Mouse (Mus musculus): ENCODE data around the gene Apoc4.
"Not testable (repeated sequence)": the region's sequence is repeated elsewhere in the genome, so short reads cannot be mapped to it uniquely, and the experiment has no call there.

Apoc4 gene

DNA sequence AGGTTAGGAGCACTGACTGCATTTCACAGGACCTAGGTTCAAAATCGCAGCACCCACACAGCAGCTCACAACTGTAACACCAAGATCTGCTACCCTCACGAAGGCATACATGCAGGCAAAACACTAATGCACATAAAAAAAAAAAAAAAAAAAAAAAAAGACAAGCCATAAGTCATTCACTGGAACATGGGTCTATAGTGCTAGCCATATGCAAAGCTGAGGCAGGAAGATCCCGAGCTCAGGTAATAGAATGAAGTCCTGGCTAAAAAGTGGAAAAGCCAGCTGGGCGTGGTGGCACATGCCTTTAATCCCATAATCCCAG lies 18.5 kb upstream of the Apoc4 start:
- DNase-seq (ENCODE audit: extremely low spot score, low read depth, low spot score), result no peak

GRCm38 (mm10) chr7:19698907-19699826 lies 17.9 kb upstream of the Apoc4 start, which contains the start of gene Apoe:
Gene Apoe, minus strand, starts transcription at chr7:19699188.
- DNase-seq (ENCODE audit: extremely low spot score, low read depth, low spot score), result no peak

DNA sequence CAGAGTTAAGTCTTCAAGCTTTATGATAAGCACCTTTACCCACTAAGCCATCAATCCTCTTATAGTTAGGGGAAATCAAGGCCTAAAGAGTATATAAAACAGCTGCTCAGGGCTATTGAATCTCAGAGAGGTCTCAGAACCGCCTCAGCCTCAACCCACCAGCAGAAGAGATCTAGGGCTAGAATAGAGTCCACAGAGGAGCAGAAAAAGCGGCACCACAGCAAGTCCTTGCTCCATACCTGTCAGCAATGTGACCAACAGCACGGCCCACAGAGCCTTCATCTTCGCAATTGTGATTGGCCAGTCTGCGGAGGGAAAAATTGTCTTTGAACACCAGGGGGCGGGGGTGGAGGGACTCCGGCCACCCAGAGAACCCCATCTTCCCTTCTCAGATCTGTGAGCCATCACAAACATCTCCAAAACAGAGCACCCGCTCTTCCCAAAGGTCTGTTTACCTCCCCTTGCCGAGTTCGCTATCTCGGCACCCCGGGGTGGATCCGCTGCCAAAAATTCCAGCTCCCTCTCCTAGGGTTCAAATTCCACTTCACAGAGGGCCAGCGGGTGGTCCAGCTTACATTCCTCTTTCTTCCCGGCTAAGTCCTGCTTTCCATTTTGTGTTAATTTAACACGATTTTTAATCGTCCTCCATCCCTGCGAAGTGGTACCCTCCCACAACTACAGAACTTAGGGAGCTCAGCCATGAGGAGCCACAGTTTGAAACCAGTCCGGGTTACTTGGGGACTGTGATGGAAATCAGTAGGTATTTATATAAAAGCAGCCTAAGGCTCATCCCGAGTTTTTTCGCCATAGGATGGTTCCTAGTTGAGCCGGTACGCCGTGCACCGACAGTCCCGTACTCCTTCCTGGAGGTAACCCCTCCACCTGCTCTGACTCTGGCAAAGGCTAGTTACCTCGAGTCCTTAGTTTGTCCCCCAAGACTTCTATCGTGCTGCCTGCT lies 16.9 kb upstream of the Apoc4 start:
- DNase-seq (ENCODE audit: extremely low spot score, low read depth, low spot score), result no peak

DNA sequence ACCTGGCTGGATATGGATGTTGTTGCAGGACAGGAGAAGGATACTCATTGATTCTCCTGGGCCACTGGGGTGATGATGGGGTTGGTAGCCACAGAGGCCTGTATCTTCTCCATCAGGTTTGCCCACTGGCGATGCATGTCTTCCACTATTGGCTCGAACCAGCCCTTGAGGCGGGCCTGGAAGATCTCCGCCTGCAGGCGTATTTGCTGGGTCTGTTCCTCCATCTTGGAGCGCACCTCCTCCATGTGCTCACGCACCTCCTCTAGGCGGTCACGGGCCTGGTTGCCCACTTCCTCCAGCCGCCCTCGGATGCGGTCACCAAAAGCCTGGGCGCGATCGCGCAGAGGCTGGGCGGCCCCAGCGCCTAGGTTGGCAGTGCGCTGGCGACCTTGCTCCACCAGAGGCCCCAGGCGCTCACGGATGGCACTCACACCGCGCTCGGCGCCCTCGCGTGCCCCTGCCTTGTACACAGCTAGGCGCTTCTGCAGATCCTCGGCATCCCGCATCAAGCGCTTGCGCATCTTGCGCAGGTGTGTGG lies 15.1 kb upstream of the Apoc4 start:
- DNase-seq (ENCODE audit: extremely low spot score, low read depth, low spot score), result no peak

DNA sequence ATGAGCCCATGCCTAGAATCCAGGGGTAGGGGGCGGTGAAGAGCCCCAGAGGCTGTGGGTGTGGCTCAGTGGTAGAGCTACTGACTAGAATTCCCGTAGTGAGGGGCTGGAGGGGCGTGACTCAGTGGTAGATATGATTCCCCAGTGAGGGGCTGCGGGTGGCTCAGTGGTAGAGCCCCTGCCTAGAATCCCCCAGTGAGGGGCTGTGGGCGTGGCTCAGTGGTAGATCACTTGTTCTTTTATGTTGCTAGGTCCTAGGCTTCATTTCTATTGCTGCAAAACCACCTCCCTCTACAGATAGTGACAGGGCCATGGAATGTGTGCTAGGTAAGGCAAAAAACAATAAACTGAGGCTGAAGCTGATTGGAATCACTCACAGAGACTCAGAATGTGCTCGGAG lies 14.6 kb upstream of the Apoc4 start:
- DNase-seq (ENCODE audit: extremely low spot score, low read depth, low spot score), result no peak

GRCm38 (mm10) chr7:19695213-19695594 lies 13.9 kb upstream of the Apoc4 start:
- no peak for DNase-seq (ENCODE audit: extremely low spot score, low read depth, low spot score)

GRCm38 (mm10) chr7:19694336-19695212 lies 13.3 kb upstream of the Apoc4 start:
- no peak for DNase-seq (ENCODE audit: extremely low spot score, low read depth, low spot score)

GRCm38 (mm10) chr7:19693421-19693820 lies 12.1 kb upstream of the Apoc4 start:
- DNase-seq (ENCODE audit: extremely low spot score, low read depth, low spot score), result no peak

GRCm38 (mm10) chr7:19691873-19692865 lies 10.9 kb upstream of the Apoc4 start, which contains the start of gene Apoc1:
Gene Apoc1, minus strand, starts transcription at chr7:19692660.
- no peak for DNase-seq (ENCODE audit: extremely low spot score, low read depth, low spot score)

- DNase-seq (ENCODE audit: extremely low spot score, low read depth, low spot score), result no peak
These were observed 10.2 kb upstream of the Apoc4 start for GRCm38 (mm10) chr7:19691434-19691833.

DNA sequence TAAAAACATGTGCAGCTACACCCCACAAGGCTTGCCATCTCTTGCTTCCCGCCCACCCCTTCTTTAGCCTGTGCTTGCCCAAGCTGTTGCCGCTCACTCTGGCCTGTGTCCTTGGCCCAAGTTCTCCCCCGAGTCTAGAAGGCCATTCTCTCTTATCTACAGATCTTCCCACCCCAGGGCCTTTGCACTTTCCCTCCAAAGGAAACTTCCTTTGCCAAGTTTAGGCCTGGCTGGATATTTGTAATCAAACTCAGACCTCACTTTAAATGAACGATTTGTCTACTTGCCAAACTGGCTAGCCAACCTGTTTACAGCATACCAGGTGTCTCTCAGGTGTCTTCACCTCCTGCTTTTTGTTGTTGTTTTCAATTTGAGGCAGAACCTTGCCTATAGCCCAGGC lies 9.6 kb upstream of the Apoc4 start:
- no peak for DNase-seq (ENCODE audit: extremely low spot score, low read depth, low spot score)

- no peak for DNase-seq (ENCODE audit: extremely low spot score, low read depth, low spot score)
These were observed 7.3 kb upstream of the Apoc4 start for GRCm38 (mm10) chr7:19688611-19689010.

GRCm38 (mm10) chr7:19688101-19688500 lies 6.8 kb upstream of the Apoc4 start:
- no peak for DNase-seq (ENCODE audit: extremely low spot score, low read depth, low spot score)

- DNase-seq (ENCODE audit: extremely low spot score, low read depth, low spot score), result not testable (repeated sequence)
These were observed 5.8 kb upstream of the Apoc4 start for GRCm38 (mm10) chr7:19686927-19687583.

DNA sequence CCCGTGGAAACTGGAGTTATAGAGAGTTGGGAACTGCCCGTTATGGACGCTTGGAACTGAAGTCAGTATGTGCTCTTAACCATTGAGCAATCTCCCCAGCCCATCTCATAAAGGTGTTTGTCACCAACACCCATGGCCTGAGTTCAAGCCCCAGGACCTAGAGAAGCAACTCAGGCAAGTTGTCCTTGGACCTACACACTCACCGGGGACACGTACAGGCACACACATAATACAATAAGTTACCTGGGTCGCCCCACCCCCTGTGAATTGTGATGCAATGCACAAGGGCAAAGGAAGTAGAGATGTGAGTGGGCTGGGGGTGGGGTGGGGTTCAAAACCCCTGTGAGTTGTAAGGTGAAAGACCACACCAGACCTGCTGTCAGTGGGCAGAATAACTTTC lies 5.2 kb upstream of the Apoc4 start:
- no peak for DNase-seq (ENCODE audit: extremely low spot score, low read depth, low spot score)

- DNase-seq (ENCODE audit: extremely low spot score, low read depth, low spot score), result no peak
These were observed 4.1 kb upstream of the Apoc4 start for GRCm38 (mm10) chr7:19685374-19685773.

DNA sequence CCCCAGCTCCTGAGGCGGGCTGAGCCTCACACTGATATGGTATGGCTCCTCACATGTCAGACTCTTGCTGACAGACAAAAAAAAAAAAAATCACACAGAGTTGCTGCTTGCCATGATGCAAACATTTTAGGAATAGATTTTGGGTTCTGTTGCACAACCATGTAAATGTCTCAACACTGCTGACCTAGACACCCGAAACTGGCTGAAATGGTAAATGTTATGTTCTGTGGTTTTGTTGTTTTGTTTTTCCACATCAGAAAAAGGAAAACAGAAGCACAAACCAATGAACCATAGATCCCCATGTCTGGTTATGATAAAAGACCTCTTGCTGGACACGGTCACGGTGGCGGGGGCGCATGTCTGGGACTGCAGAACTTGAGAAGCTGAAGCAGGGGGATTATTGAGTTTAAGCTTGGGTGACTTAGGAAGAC lies 2.5 kb upstream of the Apoc4 start:
- no peak for DNase-seq (ENCODE audit: extremely low spot score, low read depth, low spot score)

DNA sequence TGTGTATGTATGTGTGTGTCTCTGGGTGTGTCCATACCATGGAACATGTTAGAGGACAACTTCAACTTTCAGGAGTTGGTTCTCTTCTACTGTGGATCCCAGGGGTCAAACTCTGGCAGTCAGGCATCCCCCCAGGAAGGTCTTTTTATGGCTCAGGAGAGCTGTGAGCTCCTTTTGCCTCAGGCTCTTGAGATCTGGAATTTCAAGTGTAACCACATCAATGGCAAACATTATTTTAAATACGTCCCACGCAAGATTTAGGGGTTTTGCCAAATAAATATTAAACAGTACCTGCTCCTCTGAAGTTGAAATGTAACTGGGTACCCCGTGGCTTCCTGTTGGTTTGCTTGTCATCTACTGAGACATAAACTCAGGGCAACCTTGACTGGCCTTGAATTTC lies 1.7 kb upstream of the Apoc4 start:
- no peak for DNase-seq (ENCODE audit: extremely low spot score, low read depth, low spot score)

DNA sequence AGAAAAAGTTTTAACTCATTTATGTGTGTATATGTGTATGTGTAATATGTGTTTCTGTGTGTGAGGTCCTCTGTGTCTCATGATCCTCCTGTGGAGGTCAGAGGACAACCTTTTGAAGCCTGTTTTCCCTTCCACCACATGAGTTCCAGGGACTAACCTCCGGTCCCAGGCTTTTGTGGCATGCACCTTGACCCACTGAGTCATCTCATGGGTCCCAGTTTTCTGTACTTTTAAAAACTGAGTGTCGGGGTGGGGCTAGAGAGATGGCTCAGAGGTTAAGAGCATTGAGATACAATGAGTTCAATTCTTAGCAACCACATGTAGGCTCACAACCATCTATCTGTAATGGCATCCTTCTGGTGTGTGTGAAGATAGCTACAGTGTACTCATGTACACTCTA lies 577 bp downstream of the Apoc4 start:
- no peak for DNase-seq (ENCODE audit: extremely low spot score, low read depth, low spot score)
